Mouse (Mus musculus) urinary bladder, adult 2 months (tissue): Measurements from ENCODE around the gene Pepd. TPM values are rescaled to one million over a fixed set of nuclear protein-coding genes. Genes with fewer than 3 reads are reported as not detected.

ENCODE experiments used
- DNase-seq: peaks from one replicate; pipeline ENCODE4 v3.0.0; 2022; ENCODE audit warnings: low spot score
- polyA plus RNA-seq: library from polyadenylated mRNA; depleted of rRNA; stranded (reverse); fragments of >200 nt; gene quantifications from 2 replicates; pipeline ENCODE4 v1.2.3, GENCODE M21; 2012

Pepd gene
- polyA plus RNA-seq, 1 experiment, result 63.9 TPM

- DNase-seq, result no peak
These were observed 18.1 kb downstream of the Pepd start for GRCm38 (mm10) chr7:34930263-34930757.

- no peak for DNase-seq
These were observed 20.5 kb downstream of the Pepd start for GRCm38 (mm10) chr7:34932631-34933030.

- no peak for DNase-seq
These were observed 21.0 kb downstream of the Pepd start for GRCm38 (mm10) chr7:34933142-34933541.

DNA sequence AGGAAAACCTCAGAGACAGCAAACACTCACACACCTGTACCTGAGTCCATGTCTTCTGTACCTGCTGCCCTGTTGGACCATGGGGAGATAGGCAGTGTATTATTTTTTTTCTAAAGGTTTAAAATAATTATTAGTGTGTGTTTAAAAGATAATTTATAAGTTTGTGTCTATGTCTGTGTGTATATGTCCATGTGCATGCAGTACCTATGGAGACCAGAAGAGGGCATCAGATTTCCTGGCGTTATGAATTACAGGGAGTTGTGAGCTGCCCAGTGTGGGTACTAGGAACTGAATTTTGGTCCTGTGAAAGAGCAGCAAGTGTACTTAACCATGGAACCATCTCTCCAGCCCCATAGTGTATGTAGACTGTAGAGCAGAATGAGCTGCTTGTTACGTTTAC, 24.2 kb downstream of the Pepd start:
- DNase-seq, result no peak

DNA sequence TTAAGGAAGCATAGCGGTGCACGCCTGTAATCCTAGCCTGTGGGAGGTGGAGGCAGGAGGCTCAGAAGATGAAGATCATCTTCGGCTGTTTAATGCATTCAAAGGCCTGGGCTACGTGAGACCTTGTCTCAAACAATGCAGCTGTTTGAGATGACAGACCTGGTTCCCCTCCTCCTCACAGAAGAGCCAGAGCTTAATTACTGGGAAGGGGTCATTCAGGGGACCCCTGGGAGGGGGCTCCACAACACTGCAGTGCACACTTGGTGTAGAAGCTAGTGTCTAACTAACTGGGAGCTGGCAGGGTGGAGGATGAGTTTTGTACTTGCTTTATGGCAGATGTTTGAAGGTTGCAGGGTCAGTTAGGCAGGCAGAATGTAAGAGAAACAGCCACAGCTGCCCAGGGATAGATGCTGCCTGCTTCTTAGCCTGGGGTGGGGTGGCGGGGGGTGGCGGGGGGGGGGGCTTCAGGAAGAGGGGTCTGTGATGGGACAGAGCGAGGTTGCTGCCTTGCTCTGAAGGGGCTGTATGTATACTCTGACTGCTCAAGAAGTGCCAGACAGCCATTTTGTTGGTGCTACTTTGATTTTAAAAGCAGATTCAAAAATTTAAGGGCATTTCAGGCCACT, 26.6 kb downstream of the Pepd start:
- DNase-seq, result no peak

DNA sequence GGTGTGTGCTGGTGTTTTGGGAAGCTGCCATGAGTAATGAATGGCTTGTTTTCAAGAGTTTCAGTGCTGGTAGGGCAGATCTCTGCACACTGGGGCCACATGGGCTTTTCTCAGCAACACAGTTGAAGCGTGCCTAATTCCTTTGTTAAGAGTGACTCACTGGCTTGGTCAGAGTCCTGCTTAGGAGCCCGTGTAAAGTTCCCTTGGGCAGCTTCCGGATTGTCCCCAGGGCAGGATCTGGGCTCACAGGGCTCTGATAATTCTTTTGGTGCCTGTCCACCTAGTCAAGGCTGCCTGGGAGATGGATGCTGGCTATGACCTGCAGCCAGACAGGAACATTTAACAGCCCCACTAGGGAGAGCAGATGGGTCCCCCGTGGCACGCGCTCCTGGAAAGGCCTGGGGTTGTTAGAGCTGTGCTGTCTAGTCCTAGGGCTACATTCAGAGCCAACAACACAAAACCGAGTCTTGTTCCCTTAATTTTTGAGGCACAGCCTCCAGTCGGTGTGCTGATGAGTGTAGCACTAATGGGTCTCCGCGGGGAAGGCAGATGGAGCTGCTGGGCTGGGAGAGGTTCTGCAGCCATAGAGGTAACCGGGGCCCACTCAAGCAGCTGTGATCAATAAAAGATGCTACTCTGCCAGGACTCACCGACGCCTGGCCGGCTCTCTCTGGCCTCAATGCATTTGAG, 27.2 kb downstream of the Pepd start:
- no peak for DNase-seq

DNA sequence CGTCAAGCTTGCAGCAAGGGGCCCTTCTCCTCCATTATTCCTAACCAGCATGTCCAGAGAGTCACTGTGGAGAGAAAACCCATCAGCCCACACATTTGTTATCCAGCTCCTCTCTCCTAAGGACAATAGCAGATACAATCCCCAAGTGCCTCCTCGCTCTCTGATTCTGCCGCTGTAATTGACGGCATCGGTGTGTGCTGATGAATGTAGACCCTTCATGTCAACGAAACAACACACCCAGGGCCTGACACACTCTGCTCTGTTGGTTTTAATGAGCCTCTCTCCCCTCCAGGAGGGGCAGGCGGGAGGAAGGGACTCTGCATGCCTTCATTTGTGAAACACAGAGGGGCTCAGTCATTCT, 27.8 kb downstream of the Pepd start:
- DNase-seq, result no peak

DNA sequence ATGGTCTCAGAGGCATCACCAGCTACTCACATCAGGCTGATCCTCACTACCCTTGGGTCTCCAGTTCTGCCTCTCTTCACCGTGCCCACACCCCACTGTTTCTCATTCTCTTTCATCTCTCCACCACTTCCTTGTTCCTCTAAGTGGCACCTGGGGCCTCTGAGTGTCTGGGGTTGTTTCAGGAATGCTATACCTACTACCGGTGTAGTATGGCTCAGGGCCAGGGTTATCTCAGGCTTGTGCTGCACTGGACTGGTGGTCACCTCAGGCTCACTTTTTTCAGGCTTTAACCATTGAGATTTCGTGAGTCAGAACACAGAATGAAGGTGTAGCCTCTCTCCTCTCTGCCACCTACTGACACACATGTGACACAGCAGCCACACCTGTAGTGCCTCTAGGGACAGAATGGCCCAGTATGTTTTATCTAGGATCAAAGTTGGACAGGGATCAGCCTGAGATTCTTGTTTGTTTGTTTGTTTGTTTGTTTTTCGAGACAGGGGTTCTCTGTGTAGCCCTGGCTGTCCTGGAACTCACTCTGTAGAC, 31.5 kb downstream of the Pepd start:
- no peak for DNase-seq

DNA sequence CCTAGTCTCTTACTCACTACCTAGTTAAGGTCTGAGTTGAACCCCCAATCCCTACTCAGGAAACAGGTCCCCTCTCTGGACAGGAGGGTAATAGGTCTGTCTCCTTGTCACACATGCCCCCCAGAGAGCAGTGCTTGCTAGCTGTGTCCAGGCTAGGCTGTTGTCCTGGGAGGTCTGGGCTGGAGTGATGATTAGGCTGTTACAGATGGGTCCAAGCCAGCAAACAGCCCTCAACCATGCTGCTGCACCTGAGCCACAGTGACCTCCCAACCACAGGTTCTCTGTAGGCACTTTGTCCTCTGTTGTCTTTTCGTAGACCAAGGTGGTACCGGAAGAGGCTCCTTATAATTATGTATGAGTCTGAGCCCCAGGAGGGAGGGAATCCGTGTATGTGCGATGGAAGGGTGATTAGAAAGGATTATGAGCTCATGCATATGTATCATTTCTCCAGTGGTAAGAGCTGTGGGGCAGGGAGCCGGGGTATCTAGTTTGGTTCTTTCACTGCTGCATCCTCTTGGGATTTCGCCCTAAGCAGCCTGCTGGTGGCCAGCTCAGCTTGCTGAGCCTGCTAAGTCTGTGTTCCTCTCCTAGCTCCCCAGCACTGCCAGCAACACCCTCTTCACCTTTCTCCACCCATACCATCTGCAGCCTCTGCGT, 34.2 kb downstream of the Pepd start:
- no peak for DNase-seq

- no peak for DNase-seq
These were observed 42.4 kb downstream of the Pepd start for GRCm38 (mm10) chr7:34954548-34954947.

GRCm38 (mm10) chr7:34955295-34955694, 43.1 kb downstream of the Pepd start:
- DNase-seq, result no peak

DNA sequence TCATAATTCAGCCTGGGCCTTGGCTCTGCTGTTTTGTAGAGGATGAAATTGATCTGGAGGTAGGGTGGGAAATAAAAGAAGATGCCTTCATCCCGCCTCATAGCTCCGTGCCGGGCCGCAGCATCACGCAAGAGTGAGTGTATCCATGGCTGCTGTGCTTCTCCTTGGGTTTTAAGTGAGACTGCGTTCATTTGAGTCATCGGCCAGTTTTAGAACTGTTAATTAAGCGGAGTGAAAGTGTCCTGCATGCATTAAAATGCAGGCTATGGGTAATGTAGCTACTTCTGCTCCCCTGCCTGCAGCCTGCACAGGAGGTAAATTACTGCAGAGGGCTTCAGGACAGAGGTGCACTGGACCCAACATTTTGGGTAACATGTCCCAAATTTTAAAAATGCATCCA, 45.0 kb downstream of the Pepd start:
- DNase-seq, result no peak

GRCm38 (mm10) chr7:34963889-34964645, 51.9 kb downstream of the Pepd start:
- DNase-seq, result no peak

DNA sequence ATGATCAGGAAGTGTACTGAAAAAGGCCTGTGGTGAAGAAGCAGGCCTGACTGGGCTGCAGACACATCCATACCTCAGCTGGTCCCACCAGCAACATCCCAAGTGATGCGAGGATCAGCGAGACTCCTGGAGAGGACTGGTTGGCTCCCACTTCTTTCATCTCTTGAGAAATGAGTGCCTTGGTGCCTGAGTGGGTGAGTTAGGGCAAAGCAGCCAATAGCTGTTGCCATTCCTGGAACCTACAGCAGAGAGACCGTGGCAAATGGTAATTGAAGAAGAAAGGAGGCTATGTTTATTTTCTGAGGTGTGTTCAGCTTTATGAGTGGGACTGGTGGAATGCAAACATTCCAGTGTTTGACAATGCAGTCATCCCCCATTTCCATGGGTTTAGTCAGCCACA, 55.2 kb downstream of the Pepd start:
- DNase-seq, result no peak

GRCm38 (mm10) chr7:34968749-34969433, 56.7 kb downstream of the Pepd start:
- no peak for DNase-seq

GRCm38 (mm10) chr7:34971826-34972225, 59.6 kb downstream of the Pepd start:
- DNase-seq, result no peak

GRCm38 (mm10) chr7:34972990-34973440, 60.8 kb downstream of the Pepd start:
- no peak for DNase-seq

DNA sequence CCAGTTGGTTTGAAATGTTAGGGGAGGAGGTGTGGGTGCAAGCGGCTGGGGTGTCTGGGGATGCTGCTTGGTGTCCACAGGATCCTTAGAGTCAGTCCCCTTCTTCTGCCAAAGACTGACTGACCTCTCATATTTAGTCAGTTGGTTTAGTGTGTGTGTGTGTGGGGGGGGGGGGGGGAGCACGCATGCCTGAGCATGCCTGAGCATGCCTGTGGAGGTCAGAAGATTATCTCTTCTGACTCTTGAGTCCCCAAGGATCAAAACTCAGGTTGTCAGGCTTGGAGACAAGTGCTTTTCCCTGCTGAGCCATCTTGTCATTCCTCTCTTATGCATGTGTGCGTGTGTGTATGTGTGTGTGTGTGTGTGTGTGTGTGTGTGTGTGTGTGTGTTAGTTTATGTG, 61.7 kb downstream of the Pepd start:
- no peak for DNase-seq

DNA sequence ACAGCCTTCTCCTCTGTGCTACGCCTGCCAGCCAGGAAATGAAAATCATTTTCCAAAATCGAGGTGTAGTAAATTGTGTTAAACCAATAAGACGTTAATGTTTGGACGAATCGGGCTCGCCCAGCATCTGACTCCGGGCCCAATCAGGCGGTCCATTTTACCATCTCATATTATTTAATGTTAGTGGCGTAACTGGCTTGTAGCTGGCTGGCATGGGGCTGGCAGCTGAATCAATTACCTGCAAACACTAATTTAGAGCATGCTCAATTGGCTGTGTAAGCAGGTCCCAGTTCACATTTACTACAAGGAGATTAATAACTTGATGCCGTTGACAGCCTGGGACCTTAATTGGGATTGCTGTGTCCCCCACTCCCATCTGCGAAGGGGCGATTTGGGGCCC, 63.7 kb downstream of the Pepd start:
- no peak for DNase-seq

- DNase-seq, result no peak
These were observed 65.2 kb downstream of the Pepd start for GRCm38 (mm10) chr7:34977403-34977802.

DNA sequence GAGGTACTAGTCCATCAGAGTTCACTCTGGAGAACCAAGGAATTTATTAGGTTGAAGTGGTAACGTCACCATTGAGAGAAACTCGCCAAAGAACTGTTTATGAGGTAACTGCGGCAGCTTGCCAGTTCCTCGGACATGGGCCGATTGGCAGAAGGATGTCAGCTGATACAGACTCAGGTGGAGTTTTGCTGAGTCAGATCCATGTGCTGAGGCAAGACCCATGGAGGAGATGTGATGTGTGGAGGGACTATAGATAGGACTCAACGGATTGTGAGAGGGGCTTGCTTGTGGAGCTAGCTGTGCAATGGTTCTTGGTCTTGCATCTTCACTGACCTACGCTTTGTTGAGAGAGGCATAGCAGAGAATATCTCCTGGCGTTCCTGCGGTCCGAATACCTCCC, 69.6 kb downstream of the Pepd start:
- DNase-seq, result no peak
